Mouse (Mus musculus) liver, postnatal 0 days (tissue): ENCODE results near the gene Steap1. TPM values are rescaled to one million over a fixed set of nuclear protein-coding genes. Genes with fewer than 3 reads are reported as not detected.

ENCODE experiments used
- ATAC-seq: fragments of 200-750 bp; cut with Nextera tagmentation; 2 replicates; pipeline ENCODE4 v1.8.0; 2017; ENCODE audit warnings: mild to moderate bottlenecking, moderate library complexity
- DNase-seq: peaks from one replicate; pipeline ENCODE4 v3.0.0-alpha.2; 2016
- H3K27ac ChIP-seq: fragments of 300-500 bp; sonication (generic); 2 replicates; pipeline ENCODE4 v1.5.1; 2014; ENCODE audit warnings: antibody characterized with exemption, moderate library complexity, mild to moderate bottlenecking, low read depth
- H3K27me3 ChIP-seq: fragments of 300-500 bp; sonication (generic); 2 replicates; pipeline ENCODE4 v1.6.1; 2014; ENCODE audit warnings: low read length, control low read depth, mixed read lengths; ENCODE audit not compliant: insufficient read depth
- H3K36me3 ChIP-seq: fragments of 300-500 bp; sonication (generic); replicated peaks from 2 replicates; pipeline ENCODE4 v1.6.1; 2014; ENCODE audit warnings: mild to moderate bottlenecking, control low read depth, low read length, moderate library complexity, mixed read lengths; ENCODE audit not compliant: insufficient read depth
- H3K4me1 ChIP-seq: fragments of 300-500 bp; sonication (generic); 2 replicates; pipeline ENCODE4 v1.6.1; 2014; ENCODE audit warnings: antibody characterized with exemption, mild to moderate bottlenecking, control low read depth; ENCODE audit not compliant: insufficient read depth
- H3K4me2 ChIP-seq: fragments of 300-500 bp; sonication (generic); 2 replicates; pipeline ENCODE4 v1.6.1; 2014; ENCODE audit warnings: low read depth, mild to moderate bottlenecking, low read length, moderate library complexity, mixed read lengths
- H3K4me3 ChIP-seq: fragments of 300-500 bp; sonication (generic); 2 replicates; pipeline ENCODE4 v1.5.1; 2014; ENCODE audit warnings: low read depth, low read length
- H3K9ac ChIP-seq: fragments of 300-500 bp; sonication (generic); replicated peaks from 2 replicates; pipeline ENCODE4 v1.6.1; 2014; ENCODE audit warnings: mild to moderate bottlenecking, moderate library complexity
- H3K9me3 ChIP-seq: fragments of 300-500 bp; sonication (generic); 2 replicates; pipeline ENCODE4 v1.6.1; 2016; ENCODE audit warnings: mild to moderate bottlenecking, control low read depth, low read length, mixed read lengths
- CTCF ChIP-seq: sonication (generic); IDR thresholded peaks from 2 replicates; pipeline ENCODE4 v1.5.1; 2016; ENCODE audit warnings: antibody characterized with exemption, low read depth
- EP300 ChIP-seq: IDR thresholded peaks from 2 replicates; pipeline ENCODE4 v1.6.1; 2016; ENCODE audit warnings: antibody characterized with exemption, low read depth, mild to moderate bottlenecking
- WGBS: fragments of 180-500 bp; shearing (Covaris S2); extraction: QIAGEN DNeasy Blood & Tissue Kit; methylation state at CpG from one replicate; pipeline ENCODE4 v1.1.7; 2014; ENCODE audit not compliant: insufficient replicate concordance; 5-methylcytosine and 5-hydroxymethylcytosine counted together
- polyA plus RNA-seq: library from polyadenylated mRNA; unstranded; fragments of >200 nt; fragmentation: Nextera tagmentation; extraction: Ambion mirVana; gene quantifications from 2 replicates; pipeline ENCODE4 v1.2.1, GENCODE M21; 2015

Steap1 gene
- polyA plus RNA-seq, 1 experiment from 2014 or later, result 1.9 TPM

DNA sequence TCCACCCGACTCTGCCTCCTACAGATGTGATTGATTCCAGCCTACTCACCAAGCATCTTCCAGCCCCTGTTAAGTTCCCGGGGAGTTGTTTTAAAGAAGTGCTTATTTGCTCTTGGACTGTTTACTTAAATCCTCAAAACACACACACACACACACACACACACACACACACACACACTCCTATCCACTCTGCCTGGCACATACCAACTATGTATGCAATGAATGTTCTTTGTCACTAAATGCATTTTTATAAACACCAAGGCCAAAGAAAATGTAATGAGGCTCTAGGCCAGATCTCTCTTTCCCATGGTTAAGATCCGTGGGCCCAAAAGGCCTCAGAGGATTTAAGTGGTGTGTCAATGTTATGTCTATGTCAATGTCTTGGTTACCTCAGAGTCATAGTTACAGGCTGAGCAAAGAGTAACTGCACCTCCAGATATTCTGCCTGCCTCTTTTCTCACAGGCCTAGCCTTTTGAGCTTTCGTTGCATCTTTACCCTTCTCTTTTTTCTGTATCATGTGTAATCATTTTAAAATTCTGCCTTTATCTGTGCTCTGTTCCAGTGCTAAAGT, 56.9 kb downstream of the Steap1 start:
- Histone ChIP-seq H3K4me3 (no peak overlapping the region), H3K36me3 (no peaks in the 10 kb centered on the region), H3K4me2 (no peak overlapping the region), H3K4me1 (no peaks in the 10 kb centered on the region), H3K27me3 (peaks cover 8% of the 10 kb centered on the region; the same call in 1 of the 2 replicates), H3K9me3 (no peaks in the 10 kb centered on the region), H3K27ac (no peak overlapping the region), H3K9ac (no peak overlapping the region)
- no peak for DNase-seq
- TF ChIP-seq CTCF (no peak), EP300 (no peak)
- no peak for ATAC-seq
- 46% methylated on average over 4 of the region's 4 CpGs for WGBS

DNA sequence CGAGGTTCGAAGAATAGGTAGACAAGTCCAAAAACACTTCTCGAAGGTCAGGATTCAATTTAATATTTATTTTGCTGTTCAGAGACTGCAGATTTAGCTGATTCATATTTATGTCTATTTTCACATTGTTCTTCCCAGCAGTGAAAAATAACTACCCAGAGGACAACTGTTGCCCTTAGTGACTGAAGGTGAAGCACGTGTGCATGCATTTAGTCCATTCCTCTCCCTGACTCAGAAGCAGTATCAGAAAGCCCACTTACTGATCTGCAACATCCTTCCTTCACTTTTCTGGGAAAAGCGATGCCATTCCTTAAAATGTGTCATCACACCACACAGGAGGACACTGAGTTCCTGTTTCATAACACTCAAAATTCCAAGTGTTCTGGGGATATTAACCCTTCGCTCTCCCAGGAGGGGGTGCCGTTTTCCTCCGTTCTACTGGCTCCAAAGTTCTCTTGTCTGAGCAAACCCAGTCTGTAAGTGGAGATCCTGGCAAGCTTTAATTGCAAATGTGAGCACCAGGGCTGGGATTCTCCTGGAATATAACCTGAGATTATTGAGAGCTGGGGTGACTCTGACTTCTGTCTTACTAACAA, 60.1 kb downstream of the Steap1 start:
- H3K4me3 ChIP-seq, result no peak overlapping the region
- no peak overlapping the region for H3K9ac ChIP-seq
- no peaks in the 10 kb centered on the region; the same call in 1 of the 2 replicates for H3K4me1 ChIP-seq
- peaks cover 7% of the 10 kb centered on the region; the same call in 1 of the 2 replicates for H3K27me3 ChIP-seq
- DNase-seq, result no peak
- 59% methylated on average over 8 of the region's 8 CpGs for WGBS
- H3K9me3 ChIP-seq, result no peaks in the 10 kb centered on the region
- 0 out of 2 replicates have a peak, but pooled peaks have one; percentile 11 for ATAC-seq
- no peak overlapping the region for H3K27ac ChIP-seq
- H3K36me3 ChIP-seq, result no peaks in the 10 kb centered on the region
- TF ChIP-seq EP300 (peak; percentile 61; the same call in 1 of the 2 replicates), CTCF (no peak)
- no peak overlapping the region for H3K4me2 ChIP-seq

DNA sequence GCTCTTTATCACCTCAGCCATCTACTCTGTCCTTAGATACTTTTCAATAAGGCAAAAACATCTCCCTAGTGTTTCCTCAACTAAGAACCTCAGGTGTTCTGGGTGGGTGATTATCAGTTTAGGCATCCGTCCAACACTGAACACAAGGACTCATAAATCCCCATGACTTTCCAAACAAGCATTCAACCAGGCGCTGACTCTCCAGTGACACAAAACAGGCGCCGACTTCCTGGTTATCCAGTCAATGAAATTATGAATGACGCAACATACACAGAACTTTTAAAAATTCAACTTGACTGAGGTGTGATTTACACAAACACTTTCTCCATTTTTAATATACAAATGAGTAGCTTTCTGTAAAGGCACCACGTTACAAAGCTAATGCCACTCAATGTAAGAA, 60.9 kb downstream of the Steap1 start:
- TF ChIP-seq EP300, result no peak
- TF ChIP-seq CTCF, result no peak
- Histone ChIP-seq H3K9me3 (no peaks in the 10 kb centered on the region), H3K27ac (no peak overlapping the region), H3K36me3 (no peaks in the 10 kb centered on the region), H3K9ac (no peak overlapping the region), H3K27me3 (no peaks in the 10 kb centered on the region), H3K4me2 (no peak overlapping the region), H3K4me1 (no peaks in the 10 kb centered on the region; the same call in 1 of the 2 replicates), H3K4me3 (no peak overlapping the region)
- DNase-seq (no peak), ATAC-seq (no peak)
- WGBS, result 64% methylated on average over 6 of the region's 6 CpGs

DNA sequence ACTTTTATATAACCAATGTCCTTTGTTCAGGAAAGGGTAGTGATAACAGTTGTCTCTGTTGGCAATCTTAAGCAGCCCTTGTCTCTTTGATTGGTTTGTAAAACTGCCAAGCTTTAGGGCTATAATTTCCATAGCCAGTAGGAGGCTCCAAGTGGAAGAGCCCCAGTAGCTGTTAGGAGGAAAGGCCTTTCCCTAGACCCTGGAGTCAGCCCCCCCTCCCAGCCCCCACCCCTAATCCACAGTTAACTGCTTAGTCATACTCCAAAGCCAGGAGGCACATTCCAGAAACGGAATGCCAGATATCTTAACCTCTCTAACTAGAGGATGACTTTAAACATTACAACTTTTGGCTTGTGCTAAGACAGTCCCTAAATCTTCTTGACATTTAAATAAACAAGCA, 62.2 kb downstream of the Steap1 start:
- H3K4me1 ChIP-seq, result no peaks in the 10 kb centered on the region; the same call in 1 of the 2 replicates
- no peak overlapping the region for H3K4me3 ChIP-seq
- H3K36me3 ChIP-seq, result no peaks in the 10 kb centered on the region
- WGBS, result 21% methylated on average over 1 of the region's 1 CpGs
- no peak overlapping the region for H3K4me2 ChIP-seq
- no peak overlapping the region for H3K27ac ChIP-seq
- H3K9ac ChIP-seq, result no peak overlapping the region
- ATAC-seq, result no peak
- TF ChIP-seq CTCF (no peak), EP300 (no peak)
- H3K27me3 ChIP-seq, result no peaks in the 10 kb centered on the region
- no peak for DNase-seq
- H3K9me3 ChIP-seq, result no peaks in the 10 kb centered on the region

Other genes with a start within 250 kb of the Steap1 start
- gene Cldn12, start 234.4 kb downstream of the Steap1 start, polyA plus RNA-seq, result 22.3 and 25.1 TPM in 2 replicates
- gene Gtpbp10, start 189.8 kb downstream of the Steap1 start, polyA plus RNA-seq, result 9.3 and 9.9 TPM in 2 replicates
- 0.11 TPM in 1 of 2 replicates, not detected in the other for gene Gm8773, start 175.5 kb downstream of the Steap1 start, polyA plus RNA-seq
- gene Cfap69, start 85.1 kb downstream of the Steap1 start, polyA plus RNA-seq, result 0.43 and 0.67 TPM in 2 replicates
- 5.1 and 6.2 TPM in 2 replicates for gene Steap2, start 54.7 kb downstream of the Steap1 start, polyA plus RNA-seq